Mouse (Mus musculus) brain, embryonic 14.5 days (tissue): ENCODE data around the gene Lhfpl2. TPM values are rescaled to one million over a fixed set of nuclear protein-coding genes. Genes with fewer than 3 reads are reported as not detected.

Source experiments
- DNase-seq: peaks from one replicate; pipeline ENCODE4 v3.0.0-alpha.2; 2011; ENCODE audit warnings: low read depth
- CTCF ChIP-seq: fragments of 200-500 bp; IDR thresholded peaks from 2 replicates; pipeline ENCODE4 v1.5.1; 2012; ENCODE audit warnings: inconsistent platforms, mild to moderate bottlenecking, moderate library complexity, borderline replicate concordance; ENCODE audit not compliant: insufficient read depth, insufficient read length; ENCODE audit errors: extremely low read depth
- POLR2A ChIP-seq: fragments of 200-500 bp; IDR thresholded peaks from 2 replicates; pipeline ENCODE4 v1.6.1; 2012; ENCODE audit warnings: mild to moderate bottlenecking, inconsistent platforms, borderline replicate concordance; ENCODE audit not compliant: poor library complexity, insufficient read depth, insufficient read length, severe bottlenecking; ENCODE audit errors: extremely low read depth
- polyA plus RNA-seq: library from polyadenylated mRNA; depleted of rRNA; stranded (reverse); fragments of >200 nt; gene quantifications from 2 replicates; pipeline ENCODE4 v1.2.3, GENCODE M21; 2012

The Lhfpl2 gene
- polyA plus RNA-seq, 1 experiment = 19.3 TPM

- DNase-seq = no peak
- TF ChIP-seq POLR2A = no peak
- no peak for TF ChIP-seq CTCF
Observed at GRCm38 (mm10) chr13:94140446-94140845, 82.8 kb downstream of the Lhfpl2 start.

- TF ChIP-seq CTCF (peak; percentile 34; the same call in 1 of the 2 replicates), POLR2A (no peak)
- peak; percentile 68 for DNase-seq
Observed at GRCm38 (mm10) chr13:94143063-94143652, 85.6 kb downstream of the Lhfpl2 start.

- TF ChIP-seq CTCF = no peak
- TF ChIP-seq POLR2A = no peak
Observed at GRCm38 (mm10) chr13:94144451-94144850, 86.9 kb downstream of the Lhfpl2 start.

GRCm38 (mm10) chr13:94147257-94147656 is 89.7 kb downstream of the Lhfpl2 start:
- TF ChIP-seq CTCF (peak; percentile 47; the same call in 1 of the 2 replicates), POLR2A (no peak)
- peak; percentile 45 for DNase-seq

More at GRCm38 (mm10) chr13:94144451-94144850, 86.9 kb downstream of the Lhfpl2 start:
- DNase-seq = no peak

- TF ChIP-seq POLR2A (no peak), CTCF (no peak)
- no peak for DNase-seq
Observed at GRCm38 (mm10) chr13:94149006-94149405, 91.4 kb downstream of the Lhfpl2 start.

GRCm38 (mm10) chr13:94149781-94150180 is 92.2 kb downstream of the Lhfpl2 start:
- DNase-seq = no peak
- no peak for TF ChIP-seq CTCF

- no peak for TF ChIP-seq CTCF
- TF ChIP-seq POLR2A = no peak
- no peak for DNase-seq
Observed at GRCm38 (mm10) chr13:94151308-94151707, 93.7 kb downstream of the Lhfpl2 start.

- DNase-seq = no peak
- no peak for TF ChIP-seq POLR2A
- no peak for TF ChIP-seq CTCF
Observed at GRCm38 (mm10) chr13:94152836-94153235, 95.2 kb downstream of the Lhfpl2 start.

- no peak for DNase-seq
- TF ChIP-seq CTCF (no peak), POLR2A (no peak)
Observed at GRCm38 (mm10) chr13:94153658-94154057, 96.1 kb downstream of the Lhfpl2 start.

GRCm38 (mm10) chr13:94154512-94155296 is 97.1 kb downstream of the Lhfpl2 start:
- DNase-seq = no peak
- TF ChIP-seq CTCF (no peak), POLR2A (no peak)

GRCm38 (mm10) chr13:94155657-94156429 is 98.2 kb downstream of the Lhfpl2 start:
- no peak for TF ChIP-seq POLR2A
- TF ChIP-seq CTCF = no peak
- no peak for DNase-seq

- TF ChIP-seq POLR2A (no peak), CTCF (no peak)
- DNase-seq = no peak
Observed at GRCm38 (mm10) chr13:94158864-94159477, 101.4 kb downstream of the Lhfpl2 start.
